Mouse (Mus musculus) spleen, adult 2 months (tissue): ENCODE data around the gene 2310034G01Rik. TPM values are rescaled to one million over a fixed set of nuclear protein-coding genes. Genes with fewer than 3 reads are reported as not detected.

ENCODE experiments used
- DNase-seq, 2 experiments: peaks; one replicate each; pipeline versions ENCODE4 v3.0.0 to v3.0.0-alpha.2; 2012 to 2021; ENCODE audit warnings: low spot score in 2 of 2, low read depth in 1 of 2
- H3K27ac ChIP-seq: fragments of 200-500 bp; 2 replicates; pipeline ENCODE4 v1.5.1; 2012; ENCODE audit warnings: low read length, inconsistent platforms; ENCODE audit not compliant: insufficient read depth
- H3K27me3 ChIP-seq: fragments of 200-500 bp; 2 replicates; pipeline ENCODE4 v1.6.1; 2012; ENCODE audit warnings: mild to moderate bottlenecking, moderate library complexity, low read length, inconsistent platforms; ENCODE audit not compliant: control insufficient read depth, insufficient read depth
- H3K36me3 ChIP-seq: fragments of 200-500 bp; 2 replicates; pipeline ENCODE4 v1.6.1; 2012; ENCODE audit warnings: mild to moderate bottlenecking, low read length, inconsistent platforms; ENCODE audit not compliant: control insufficient read depth, insufficient read depth
- H3K4me1 ChIP-seq: fragments of 200-500 bp; 2 replicates; pipeline ENCODE4 v1.6.1; 2011; ENCODE audit warnings: inconsistent platforms; ENCODE audit not compliant: control insufficient read depth, insufficient read depth, insufficient read length
- H3K4me3 ChIP-seq: fragments of 200-500 bp; 2 replicates; pipeline ENCODE4 v1.5.1; 2011; ENCODE audit warnings: mild to moderate bottlenecking, inconsistent platforms; ENCODE audit not compliant: insufficient read depth, insufficient read length; ENCODE audit errors: extremely low read depth
- CTCF ChIP-seq: fragments of 200-500 bp; IDR thresholded peaks from 2 replicates; pipeline ENCODE4 v1.5.1; 2011; ENCODE audit warnings: mild to moderate bottlenecking, inconsistent platforms; ENCODE audit not compliant: insufficient read depth, insufficient read length, insufficient replicate concordance; ENCODE audit errors: extremely low read depth
- POLR2A ChIP-seq: fragments of 200-500 bp; IDR thresholded peaks from 2 replicates; pipeline ENCODE4 v1.6.1; 2011; ENCODE audit warnings: low read depth, low read length, inconsistent platforms
- WGBS: fragments of 180-500 bp; shearing (Covaris S2); methylation state at CpG from one replicate; pipeline ENCODE4 v1.1.7; 2018; 5-methylcytosine and 5-hydroxymethylcytosine counted together
- polyA plus RNA-seq: library from polyadenylated mRNA; depleted of rRNA; stranded (reverse); fragments of >200 nt; gene quantifications from 2 replicates; pipeline ENCODE4 v1.2.3, GENCODE M21; 2012

The 2310034G01Rik gene
- polyA plus RNA-seq, 1 experiment = 0.16 TPM

DNA sequence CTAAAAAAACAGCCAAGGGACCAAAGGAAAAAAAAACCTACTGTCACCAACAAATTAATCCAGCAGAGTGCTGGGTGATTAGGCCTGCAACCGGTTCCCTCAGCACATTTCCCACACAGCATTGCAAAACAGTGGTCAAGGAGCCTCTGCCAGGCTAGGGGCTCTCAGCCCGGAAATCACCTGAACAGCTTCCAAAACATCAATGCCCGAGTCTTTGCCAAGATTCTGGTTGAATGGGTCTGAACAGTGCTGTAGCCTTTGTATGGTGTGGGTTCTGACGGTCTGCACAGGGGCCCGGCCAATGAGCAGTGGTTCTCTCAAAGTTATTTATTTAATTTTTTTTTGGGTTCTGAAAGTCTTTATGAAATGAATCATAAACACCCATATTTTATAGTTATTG is 25.4 kb upstream of the 2310034G01Rik start:
- H3K4me1 ChIP-seq = no peaks in the 10 kb centered on the region
- WGBS = 78% methylated on average over 5 of the region's 5 CpGs
- H3K36me3 ChIP-seq = peaks cover 25% of the 10 kb centered on the region
- H3K27me3 ChIP-seq = no peaks in the 10 kb centered on the region
- H3K27ac ChIP-seq = no peak overlapping the region
- H3K4me3 ChIP-seq = no peak overlapping the region
- no peak for DNase-seq
- TF ChIP-seq CTCF (no peak), POLR2A (no peak)

DNA sequence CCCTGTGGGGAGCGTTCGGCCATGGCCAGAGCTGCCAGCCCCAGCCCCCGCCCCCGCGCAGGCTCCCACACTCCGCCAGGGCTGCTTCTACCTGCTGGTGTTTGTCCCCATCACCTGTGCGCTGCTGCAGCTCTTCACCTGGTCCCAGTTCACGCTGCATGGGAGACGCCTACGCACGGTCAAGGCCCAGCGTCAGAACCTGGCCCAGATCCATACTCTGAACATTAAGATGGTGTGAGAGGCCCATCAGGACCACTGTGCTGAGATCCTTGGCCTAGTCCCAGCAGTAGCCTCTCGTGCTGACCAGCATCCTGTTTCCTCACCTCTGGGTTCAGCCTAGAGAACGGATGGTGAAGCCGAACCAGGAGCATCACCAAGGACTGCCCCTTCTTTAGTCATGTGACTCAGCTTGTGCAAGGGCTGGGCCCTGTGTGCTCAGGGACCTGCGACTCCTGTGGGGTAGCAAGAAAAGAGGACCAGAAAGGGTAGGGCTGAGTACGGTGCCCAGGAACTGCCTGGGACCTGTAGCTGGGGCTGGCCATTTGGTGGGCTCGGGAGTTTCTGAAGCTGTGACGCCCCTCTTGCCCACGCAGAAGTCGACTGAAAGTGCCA is 24.5 kb upstream of the 2310034G01Rik start:
- no peak for DNase-seq
- H3K4me3 ChIP-seq = no peak overlapping the region
- 89% methylated on average over 21 of the region's 21 CpGs for WGBS
- H3K27ac ChIP-seq = no peak overlapping the region
- H3K36me3 ChIP-seq = peaks cover 19% of the 10 kb centered on the region
- no peaks in the 10 kb centered on the region for H3K27me3 ChIP-seq
- TF ChIP-seq CTCF (no peak), POLR2A (no peak)
- H3K4me1 ChIP-seq = no peaks in the 10 kb centered on the region

DNA sequence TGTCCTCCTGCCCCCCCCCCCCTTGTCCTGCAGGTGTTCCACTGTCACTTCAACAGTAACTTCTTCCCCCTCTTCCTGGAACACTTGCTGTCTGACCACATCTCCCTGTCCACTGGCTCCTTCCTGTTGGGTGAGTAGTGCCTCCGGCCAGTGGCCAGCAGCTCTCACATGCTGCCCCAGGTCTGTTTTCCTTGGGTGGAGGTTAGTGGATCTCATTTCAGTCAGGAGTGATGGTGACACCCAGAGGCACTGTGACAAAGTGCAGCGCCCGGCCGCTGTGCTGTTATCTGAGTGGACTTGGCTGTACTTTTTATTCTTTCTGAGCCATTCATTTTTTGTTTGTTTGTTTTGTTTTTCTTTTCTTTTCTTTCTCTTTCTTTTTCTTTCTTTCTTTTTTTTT is 19.1 kb upstream of the 2310034G01Rik start:
- DNase-seq = peak in 1 of 2 experiments; percentile 29
- H3K4me3 ChIP-seq = no peak overlapping the region
- H3K36me3 ChIP-seq = no peaks in the 10 kb centered on the region
- H3K27me3 ChIP-seq = no peaks in the 10 kb centered on the region
- H3K27ac ChIP-seq = no peak overlapping the region
- 49% methylated on average over 4 of the region's 4 CpGs for WGBS
- TF ChIP-seq POLR2A = no peak
- peak; percentile 51; the same call in 1 of the 2 replicates for TF ChIP-seq CTCF
- H3K4me1 ChIP-seq = no peaks in the 10 kb centered on the region

DNA sequence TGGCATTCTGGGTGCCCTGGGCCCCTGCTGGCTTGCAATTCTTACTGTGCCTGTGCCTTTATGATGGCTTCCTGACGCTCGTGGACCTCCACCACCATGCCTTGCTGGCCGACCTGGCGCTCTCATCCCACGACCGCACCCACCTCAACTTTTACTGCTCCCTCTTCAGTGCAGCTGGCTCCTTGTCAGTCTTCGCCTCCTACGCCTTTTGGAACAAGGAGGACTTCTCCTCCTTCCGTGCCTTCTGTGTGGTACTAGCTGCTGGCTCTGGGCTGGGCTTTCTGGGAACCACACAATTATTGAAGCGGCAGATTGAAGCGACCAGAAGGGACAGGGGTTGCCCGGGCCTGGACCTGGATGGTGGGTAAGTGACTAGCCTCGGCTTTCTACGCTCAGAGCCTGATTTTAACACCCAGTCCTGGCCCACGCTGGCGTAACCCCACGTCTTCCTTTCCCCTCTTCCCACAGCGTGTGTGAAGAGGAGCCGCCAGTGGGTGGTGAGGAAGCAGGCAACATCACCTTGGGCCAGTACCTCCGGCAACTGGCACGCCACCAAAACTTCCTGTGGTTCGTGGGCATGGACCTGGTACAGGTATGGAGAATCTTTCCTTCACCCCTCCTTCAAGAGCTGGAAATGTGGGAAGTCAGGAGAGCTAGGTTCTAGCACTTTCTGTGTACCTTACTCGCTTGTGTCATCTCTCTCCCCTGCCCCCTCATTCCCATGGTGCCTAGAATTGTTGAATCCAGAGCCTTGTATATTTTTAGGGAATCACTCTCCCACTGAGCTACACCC is 17.9 kb upstream of the 2310034G01Rik start:
- 90% methylated on average over 23 of the region's 23 CpGs for WGBS
- no peaks in the 10 kb centered on the region for H3K27me3 ChIP-seq
- no peaks in the 10 kb centered on the region for H3K4me1 ChIP-seq
- DNase-seq = no peak
- TF ChIP-seq CTCF (no peak), POLR2A (no peak)
- H3K4me3 ChIP-seq = no peak overlapping the region
- no peaks in the 10 kb centered on the region for H3K36me3 ChIP-seq
- no peak overlapping the region for H3K27ac ChIP-seq

DNA sequence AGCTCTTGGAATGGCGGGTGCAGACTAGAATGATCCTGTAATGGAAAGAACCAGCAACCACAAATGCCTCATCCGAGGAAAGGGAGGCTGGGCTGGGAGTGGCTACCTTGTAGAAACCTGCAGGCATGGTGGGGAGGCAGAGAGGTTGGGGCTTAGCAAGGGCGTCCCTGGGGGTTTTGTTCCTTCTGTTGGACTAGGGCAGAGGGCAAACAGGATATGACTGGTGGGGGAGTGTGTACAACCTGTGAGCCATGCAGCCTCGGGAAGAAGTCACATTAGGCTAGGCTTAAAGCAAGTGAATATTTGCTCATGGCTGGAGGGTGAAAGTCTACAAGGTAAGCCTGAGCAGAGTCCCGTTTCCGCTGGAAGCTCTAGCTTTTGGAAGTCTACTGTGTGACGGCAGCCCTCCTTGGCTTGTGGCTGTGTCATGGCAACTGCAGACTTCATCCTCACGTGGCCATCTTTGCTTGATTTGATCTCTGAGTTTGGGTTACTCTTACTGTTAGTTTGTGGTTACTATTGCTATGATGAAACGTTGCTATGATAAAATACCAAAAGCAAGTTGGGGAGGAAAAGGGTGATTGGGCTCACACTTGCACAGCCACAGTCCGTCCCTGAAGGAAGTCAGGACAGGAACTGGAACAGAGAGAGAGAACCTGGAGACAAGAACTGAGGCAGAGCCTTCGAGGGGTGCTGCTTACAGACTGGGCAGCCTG is 13.3 kb upstream of the 2310034G01Rik start:
- Histone ChIP-seq H3K4me3 (no peak overlapping the region), H3K4me1 (no peaks in the 10 kb centered on the region), H3K27me3 (no peaks in the 10 kb centered on the region), H3K27ac (no peak overlapping the region), H3K36me3 (no peaks in the 10 kb centered on the region)
- TF ChIP-seq POLR2A = no peak
- TF ChIP-seq CTCF = no peak
- no peak for DNase-seq
- WGBS = 50% methylated on average over 11 of the region's 11 CpGs

DNA sequence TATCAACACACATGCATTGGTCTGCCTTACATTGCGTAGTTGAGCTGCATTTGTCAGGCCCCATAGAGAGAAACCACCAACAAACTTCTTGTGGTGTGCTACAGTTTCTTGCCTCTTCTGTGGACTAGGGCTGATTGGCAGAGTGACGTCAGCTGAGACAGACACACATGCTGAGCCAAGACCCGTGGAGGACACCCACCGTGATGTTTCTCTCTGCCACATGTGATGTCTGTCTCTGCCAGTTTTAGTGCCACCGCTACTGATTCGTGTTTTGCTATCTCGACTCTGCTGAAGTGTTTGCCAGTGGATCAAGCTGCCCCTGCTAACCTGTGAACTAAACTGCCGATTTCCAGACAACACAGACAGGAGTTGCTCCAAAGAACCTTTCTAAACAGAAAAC is 12.0 kb upstream of the 2310034G01Rik start:
- 86% methylated on average over 8 of the region's 8 CpGs for WGBS
- Histone ChIP-seq H3K36me3 (no peaks in the 10 kb centered on the region), H3K4me1 (peaks cover 4% of the 10 kb centered on the region; the same call in 1 of the 2 replicates), H3K27ac (no peak overlapping the region), H3K4me3 (no peak overlapping the region), H3K27me3 (no peaks in the 10 kb centered on the region)
- no peak for TF ChIP-seq POLR2A
- no peak for TF ChIP-seq CTCF
- DNase-seq = no peak

DNA sequence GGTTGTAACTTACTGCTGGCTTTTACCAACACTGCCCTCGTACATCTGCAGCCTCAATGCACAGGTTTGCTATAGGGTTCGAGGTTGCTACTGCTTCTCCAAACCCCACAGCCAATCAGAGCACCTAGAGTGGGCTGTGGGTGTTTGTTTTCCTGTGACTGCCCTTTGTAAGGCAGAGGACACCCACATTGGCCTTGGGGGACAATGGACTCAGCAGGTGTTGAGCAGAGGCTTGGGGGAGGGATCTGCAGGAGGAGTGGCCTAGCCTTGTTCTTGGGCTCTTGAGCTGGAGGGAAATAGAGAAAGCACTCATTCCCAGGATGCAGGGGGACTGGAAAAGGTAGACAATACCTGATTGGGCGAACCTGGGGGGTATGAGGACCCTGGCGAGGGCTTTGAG is 8.3 kb upstream of the 2310034G01Rik start:
- H3K4me3 ChIP-seq = no peak overlapping the region
- no peak for TF ChIP-seq POLR2A
- no peak for TF ChIP-seq CTCF
- no peak overlapping the region for H3K27ac ChIP-seq
- no peaks in the 10 kb centered on the region for H3K27me3 ChIP-seq
- peaks cover 9% of the 10 kb centered on the region for H3K4me1 ChIP-seq
- no peak for DNase-seq
- WGBS = 48% methylated on average over 4 of the region's 4 CpGs
- no peaks in the 10 kb centered on the region for H3K36me3 ChIP-seq
